Mouse (Mus musculus) C2C12 (cell line): ENCODE results near the gene Miox.

Experiments used
- CTCF ChIP-seq: IDR thresholded peaks from one replicate; pipeline ENCODE4 v1.5.1; 2011; ENCODE audit not compliant: control insufficient read depth, insufficient read depth, insufficient read length
- MAX ChIP-seq: IDR thresholded peaks from one replicate; pipeline ENCODE4 v1.6.1; 2011; ENCODE audit warnings: mild to moderate bottlenecking, control low read depth
- MYOD1 ChIP-seq: IDR thresholded peaks from one replicate; pipeline ENCODE4 v1.6.1; 2011; ENCODE audit warnings: low read depth; ENCODE audit not compliant: control insufficient read depth, insufficient read length
- MYOG ChIP-seq: IDR thresholded peaks from one replicate; pipeline ENCODE4 v1.6.1; 2011; ENCODE audit not compliant: control insufficient read depth, insufficient read length; ENCODE audit errors: extremely low read depth

DNA sequence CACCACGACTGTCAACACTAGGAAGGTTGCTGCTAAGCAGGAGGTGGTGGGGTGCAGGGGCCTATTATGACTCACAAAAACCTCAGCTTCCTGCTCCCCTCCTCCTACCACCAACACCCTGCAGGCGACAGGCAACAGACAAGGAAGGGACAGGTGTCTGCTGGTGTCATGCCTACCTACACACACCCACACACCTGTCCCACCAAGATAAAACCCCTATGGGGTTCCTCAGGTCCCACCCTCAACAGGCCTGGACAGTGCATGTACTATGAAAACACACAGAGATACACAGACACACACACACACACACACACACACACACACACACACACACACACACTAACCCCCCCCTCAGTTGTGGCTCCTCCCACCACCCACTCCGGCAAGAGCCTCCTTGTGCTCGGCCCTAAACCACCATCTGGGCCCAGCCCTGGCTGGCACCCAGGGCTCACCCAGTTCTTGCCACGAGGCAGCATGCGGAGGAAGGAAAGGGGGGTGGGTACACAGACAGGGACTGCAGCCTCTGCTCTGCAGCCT, 24.2 kb upstream of the Miox start:
- TF ChIP-seq CTCF (no peak), MYOD1 (peak; percentile 98), MYOG (no peak), MAX (peak; percentile 90)
